Mouse (Mus musculus): ENCODE measurements around the gene Prkd2.

DNA sequence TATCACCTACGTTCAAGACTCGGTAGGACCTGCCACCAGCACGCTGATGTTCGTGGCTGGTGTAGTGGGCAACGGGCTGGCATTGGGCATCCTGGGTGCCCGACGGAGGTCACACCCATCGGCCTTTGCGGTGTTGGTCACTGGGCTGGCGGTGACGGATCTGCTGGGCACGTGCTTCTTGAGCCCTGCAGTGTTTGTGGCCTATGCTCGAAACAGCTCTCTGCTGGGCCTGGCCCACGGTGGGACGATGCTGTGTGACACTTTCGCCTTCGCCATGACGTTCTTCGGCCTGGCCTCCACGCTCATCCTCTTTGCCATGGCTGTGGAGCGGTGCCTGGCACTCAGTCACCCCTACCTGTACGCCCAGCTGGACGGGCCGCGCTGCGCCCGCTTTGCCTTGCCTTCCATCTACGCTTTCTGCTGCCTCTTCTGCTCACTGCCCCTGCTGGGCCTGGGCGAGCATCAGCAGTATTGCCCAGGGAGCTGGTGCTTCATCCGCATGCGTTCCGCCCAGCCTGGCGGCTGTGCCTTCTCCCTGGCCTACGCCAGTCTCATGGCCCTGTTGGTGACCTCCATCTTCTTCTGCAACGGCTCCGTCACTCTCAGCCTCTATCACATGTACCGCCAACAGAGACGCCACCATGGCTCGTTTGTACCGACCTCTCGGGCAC, 64.3 kb downstream of the Prkd2 start:
- TF ChIP-seq POLR2A (IDR thresholded peaks at IDR 0.05; ENCODE audit: insufficient read length, low read depth) (no peak), SRF (IDR thresholded peaks at IDR 0.05; ENCODE audit: control insufficient read depth, insufficient read length, low read depth) (no peak)
